Mouse (Mus musculus) intestine, embryonic 14.5 days (tissue): ENCODE data around the gene Mrps12. TPM values are rescaled to one million over a fixed set of nuclear protein-coding genes. Genes with fewer than 3 reads are reported as not detected.

Source experiments
- ATAC-seq: fragments of 200-750 bp; cut with Nextera tagmentation; replicated peaks from 2 replicates; pipeline ENCODE4 v1.8.0; 2017; ENCODE audit warnings: low read depth, moderate number of reproducible peaks, moderate TSS enrichment, moderate library complexity; ENCODE audit not compliant: low FRiP score, low TSS enrichment
- DNase-seq: peaks from one replicate; pipeline ENCODE4 v3.0.0-alpha.2; 2018; ENCODE audit warnings: low spot score
- H3K27ac ChIP-seq: fragments of 300-500 bp; sonication (generic); 2 replicates; pipeline ENCODE4 v1.5.1; 2014; ENCODE audit warnings: low read depth, mild to moderate bottlenecking, control low read depth
- H3K27me3 ChIP-seq: fragments of 300-500 bp; sonication (generic); replicated peaks from 2 replicates; pipeline ENCODE4 v1.6.1; 2014; ENCODE audit warnings: low read length, control low read depth; ENCODE audit not compliant: control insufficient read depth, insufficient read depth
- H3K36me3 ChIP-seq: fragments of 300-500 bp; sonication (generic); 2 replicates; pipeline ENCODE4 v1.6.1; 2014; ENCODE audit warnings: low read length, control low read depth; ENCODE audit not compliant: control insufficient read depth, insufficient read depth
- H3K4me1 ChIP-seq: fragments of 300-500 bp; sonication (generic); replicated peaks from 2 replicates; pipeline ENCODE4 v1.6.1; 2014; ENCODE audit warnings: low read length, control low read depth, mixed read lengths; ENCODE audit not compliant: control insufficient read depth, insufficient read depth
- H3K4me2 ChIP-seq: fragments of 300-500 bp; sonication (generic); 2 replicates; pipeline ENCODE4 v1.6.1; 2014; ENCODE audit warnings: low read length
- H3K4me3 ChIP-seq: fragments of 300-500 bp; sonication (generic); 2 replicates; pipeline ENCODE4 v1.5.1; 2014; ENCODE audit warnings: low read depth, low read length, control low read depth, mixed read lengths
- H3K9ac ChIP-seq: fragments of 300-500 bp; sonication (generic); 2 replicates; pipeline ENCODE4 v1.6.1; 2014; ENCODE audit warnings: mild to moderate bottlenecking, low read length
- H3K9me3 ChIP-seq: fragments of 300-500 bp; sonication (generic); 2 replicates; pipeline ENCODE4 v1.6.1; 2016; ENCODE audit warnings: low read length, control low read depth; ENCODE audit not compliant: control insufficient read depth
- WGBS: fragments of 180-500 bp; shearing (Covaris S2); extraction: QIAGEN DNeasy Blood & Tissue Kit; methylation state at CpG from one replicate; pipeline ENCODE4 v1.1.7; 2014; 5-methylcytosine and 5-hydroxymethylcytosine counted together
- polyA plus RNA-seq: library from polyadenylated mRNA; unstranded; fragments of >200 nt; fragmentation: Nextera tagmentation; extraction: Ambion mirVana; gene quantifications from 2 replicates; pipeline ENCODE4 v1.2.1, GENCODE M21; 2014

The Mrps12 gene
- polyA plus RNA-seq, 1 experiment from 2014 or later = 152 TPM

DNA sequence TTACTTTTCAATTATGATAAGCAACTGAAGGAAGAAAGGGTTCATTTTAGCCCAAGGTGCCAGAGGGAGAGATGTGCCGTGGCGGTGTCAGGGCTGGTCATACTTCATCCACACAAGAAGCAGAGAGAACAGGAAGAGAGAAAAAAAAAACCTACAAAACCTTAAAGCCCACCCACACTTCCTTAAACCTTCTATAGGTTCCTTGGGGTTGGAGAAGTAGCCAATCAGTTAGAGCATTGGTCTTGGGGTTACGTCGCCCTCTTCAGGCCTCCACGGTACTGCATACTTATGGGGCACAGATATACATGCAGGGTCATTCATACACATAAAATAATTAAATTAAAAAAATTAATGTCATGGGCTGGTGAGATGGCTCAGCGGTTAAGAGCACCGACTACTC, 19.5 kb downstream of the Mrps12 start:
- Histone ChIP-seq H3K4me1 (0 out of 2 replicates have a peak, but pooled peaks cover 3% of the 10 kb centered on the region), H3K4me2 (no peak overlapping the region), H3K9me3 (0 out of 2 replicates have a peak, but pooled peaks cover 2% of the 10 kb centered on the region), H3K36me3 (0 out of 2 replicates have a peak, but pooled peaks cover 7% of the 10 kb centered on the region), H3K9ac (no peak overlapping the region), H3K27me3 (no peaks in the 10 kb centered on the region), H3K27ac (no peak overlapping the region), H3K4me3 (no peak overlapping the region)
- ATAC-seq (no peak), DNase-seq (no peak)
- whole genome bisulfite sequencing = 90% methylated on average over 7 of the region's 7 CpGs

DNA sequence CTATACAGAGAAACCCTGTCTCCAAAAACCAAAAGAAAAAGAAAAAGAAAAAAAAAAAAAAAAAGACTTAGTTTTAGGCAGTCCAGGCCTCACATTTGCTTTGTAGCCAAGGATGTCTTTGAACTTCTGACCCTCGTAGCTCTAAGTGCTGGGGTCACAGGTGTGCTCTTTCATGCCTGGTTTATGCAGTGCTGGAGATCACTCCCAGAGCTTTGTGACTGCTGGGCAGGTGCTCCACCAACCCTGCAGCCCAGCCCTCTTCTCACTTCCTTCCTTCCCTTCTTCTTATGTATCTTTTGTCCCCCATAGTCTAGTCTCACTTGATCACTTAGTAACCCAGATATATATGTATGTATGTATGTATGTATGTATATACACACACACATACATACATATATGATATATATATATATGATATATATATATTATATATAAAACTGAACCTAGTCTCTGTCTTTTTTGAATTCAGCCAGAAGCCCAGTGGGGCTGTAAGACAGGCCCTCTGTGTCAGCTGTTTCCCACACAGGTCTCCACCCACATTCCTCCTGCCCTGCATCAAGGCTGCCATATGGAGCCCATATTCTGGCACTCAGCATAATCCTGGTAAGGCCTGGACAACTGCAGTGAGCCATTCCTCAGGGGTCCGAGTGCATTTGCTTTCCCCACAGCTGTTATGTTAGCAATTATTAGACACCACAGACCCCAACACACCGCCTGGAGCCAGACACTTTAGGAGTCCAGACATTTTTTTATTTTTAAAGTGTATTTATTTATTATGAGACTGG, 20.7 kb downstream of the Mrps12 start:
- peaks cover 3% of the 10 kb centered on the region; the same call in 1 of the 2 replicates for H3K4me1 ChIP-seq
- WGBS = 74% methylated on average over 3 of the region's 3 CpGs
- no peak for ATAC-seq
- no peak for DNase-seq
- 0 out of 2 replicates have a peak, but pooled peaks cover 2% of the 10 kb centered on the region for H3K9me3 ChIP-seq
- no peaks in the 10 kb centered on the region for H3K27me3 ChIP-seq
- H3K4me3 ChIP-seq = no peak overlapping the region
- 0 out of 2 replicates have a peak, but pooled peaks cover 4% of the 10 kb centered on the region for H3K36me3 ChIP-seq
- H3K9ac ChIP-seq = no peak overlapping the region
- no peak overlapping the region for H3K4me2 ChIP-seq
- H3K27ac ChIP-seq = no peak overlapping the region

DNA sequence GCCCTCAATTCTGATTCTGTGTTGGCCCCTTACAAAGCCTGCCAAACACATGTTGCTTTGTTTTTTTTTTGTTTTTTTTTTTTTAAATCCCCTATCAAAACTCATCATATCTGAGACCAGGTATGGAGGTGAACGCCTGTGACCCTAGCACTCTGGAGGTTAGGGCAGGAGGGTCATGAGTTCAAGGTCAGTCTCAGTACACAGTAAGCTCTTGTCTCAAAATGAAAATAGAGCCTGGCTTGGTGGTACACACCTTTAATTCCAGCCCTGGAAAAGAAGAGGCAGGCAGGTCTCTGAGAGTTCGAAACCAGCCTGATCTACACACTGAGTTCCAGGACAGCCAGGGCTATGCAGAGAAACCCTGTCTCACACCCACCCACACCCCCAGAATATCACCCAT, 22.0 kb downstream of the Mrps12 start:
- Histone ChIP-seq H3K36me3 (0 out of 2 replicates have a peak, but pooled peaks cover 2% of the 10 kb centered on the region), H3K4me1 (peaks cover 3% of the 10 kb centered on the region; the same call in 1 of the 2 replicates)

DNA sequence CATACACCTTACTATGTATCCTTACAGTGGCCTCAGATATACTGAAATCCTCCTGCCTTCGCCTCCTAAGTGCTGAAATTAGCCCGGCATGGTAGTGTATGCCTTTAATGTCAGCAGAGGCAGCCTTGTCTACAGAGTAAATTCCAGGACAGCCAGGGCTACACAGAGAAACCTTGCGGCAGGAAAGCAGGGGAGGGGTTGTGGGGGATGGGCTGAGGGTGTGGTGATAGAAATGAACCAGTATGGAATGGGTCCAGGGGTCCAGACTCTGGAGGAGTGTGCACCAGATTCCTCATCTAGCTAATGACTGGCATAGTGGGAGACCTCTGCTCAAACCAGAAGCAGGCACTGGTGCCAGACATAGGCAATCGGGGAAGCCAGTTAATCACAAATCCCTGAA, 22.5 kb downstream of the Mrps12 start:
- 0 out of 2 replicates have a peak, but pooled peaks cover under 1% of the 10 kb centered on the region for H3K9me3 ChIP-seq
- H3K36me3 ChIP-seq = no peaks in the 10 kb centered on the region
- peaks cover 3% of the 10 kb centered on the region; the same call in 1 of the 2 replicates for H3K4me1 ChIP-seq
- WGBS = 40% methylated on average over 4 of the region's 4 CpGs
- no peak overlapping the region for H3K4me2 ChIP-seq
- ATAC-seq (no peak), DNase-seq (no peak)
- H3K4me3 ChIP-seq = no peak overlapping the region
- no peak overlapping the region for H3K27ac ChIP-seq
- H3K27me3 ChIP-seq = no peaks in the 10 kb centered on the region
- H3K9ac ChIP-seq = no peak overlapping the region

More for the DNA sequence above, 22.0 kb downstream of the Mrps12 start:
- H3K9me3 ChIP-seq = 0 out of 2 replicates have a peak, but pooled peaks cover 2% of the 10 kb centered on the region
- H3K27me3 ChIP-seq = no peaks in the 10 kb centered on the region
- ATAC-seq = no peak
- WGBS = 79% methylated on average over 2 of the region's 2 CpGs
- no peak overlapping the region for H3K4me3 ChIP-seq
- no peak for DNase-seq
- no peak overlapping the region for H3K9ac ChIP-seq
- H3K27ac ChIP-seq = no peak overlapping the region
- no peak overlapping the region for H3K4me2 ChIP-seq

DNA sequence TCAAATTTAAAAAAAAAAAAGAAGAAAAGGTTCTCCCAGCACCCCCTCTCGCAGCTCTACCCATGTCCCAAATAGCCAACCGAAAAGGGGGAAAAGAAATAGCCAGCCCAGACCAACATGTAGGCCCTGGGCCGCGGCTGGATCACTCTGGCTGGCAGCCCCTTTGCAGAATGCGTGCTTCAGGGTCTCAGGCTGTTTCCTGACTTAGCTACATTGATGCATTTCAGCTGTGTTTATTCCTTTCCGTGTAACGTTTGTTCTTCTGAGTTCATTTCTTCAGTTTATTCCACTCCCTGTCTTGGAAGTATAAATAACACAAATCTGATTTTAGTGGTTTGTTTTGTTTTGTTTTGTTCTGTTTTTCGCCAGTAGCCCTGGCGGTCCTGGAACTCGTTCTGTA, 23.9 kb downstream of the Mrps12 start:
- WGBS = 67% methylated on average over 10 of the region's 10 CpGs
- Histone ChIP-seq H3K4me1 (peaks cover 3% of the 10 kb centered on the region; the same call in 1 of the 2 replicates), H3K27me3 (no peaks in the 10 kb centered on the region), H3K9me3 (no peaks in the 10 kb centered on the region), H3K4me2 (no peak overlapping the region), H3K36me3 (no peaks in the 10 kb centered on the region), H3K27ac (no peak overlapping the region), H3K4me3 (no peak overlapping the region), H3K9ac (no peak overlapping the region)
- ATAC-seq (no peak), DNase-seq (no peak)

DNA sequence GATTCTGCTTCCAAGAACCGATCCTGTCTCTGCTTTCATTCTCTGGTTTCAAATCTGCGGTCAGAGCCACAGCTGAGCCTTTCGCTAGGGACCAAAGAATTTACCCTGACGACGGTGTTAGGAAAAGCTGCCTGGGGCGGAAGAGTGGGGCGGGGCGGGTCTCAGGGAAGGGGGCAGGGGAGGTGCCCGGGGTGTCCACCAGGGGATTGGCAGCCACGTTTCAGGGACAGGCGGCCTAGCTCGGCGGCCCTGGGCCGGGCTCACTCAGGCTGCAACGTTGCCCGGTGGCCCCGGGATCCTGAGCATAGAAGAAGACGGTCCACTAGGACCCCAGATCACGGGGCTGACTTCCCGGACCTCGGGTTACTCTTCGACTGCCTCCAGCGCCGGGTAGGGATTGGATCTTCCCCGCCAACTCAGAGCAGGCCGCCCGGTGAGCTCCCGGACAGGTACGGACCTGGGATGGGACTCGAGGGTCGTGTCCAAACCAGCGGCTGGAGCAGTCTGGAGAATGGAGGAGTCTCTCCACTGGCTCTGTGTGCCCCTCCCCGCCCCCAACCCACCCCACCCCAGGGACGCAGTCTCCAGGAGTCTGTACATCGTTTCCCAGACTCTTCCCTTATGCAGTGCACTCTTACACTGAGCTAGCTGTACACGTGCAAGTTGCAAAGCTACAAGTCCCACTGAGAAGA, 24.9 kb downstream of the Mrps12 start, which contains the start of gene Fbxo17:
Gene Fbxo17 (plus strand): TSS at position 215 of the 692 bp plus-strand sequence.
- Histone ChIP-seq H3K9ac (peak within 1 kb of the TSS; percentile 59), H3K4me2 (peak within 1 kb of the TSS; percentile 76), H3K27ac (peak within 1 kb of the TSS; percentile 54), H3K27me3 (no peaks in the 10 kb centered on the region), H3K4me3 (peak within 1 kb of the TSS; percentile 46), H3K4me1 (peaks cover 3% of the 10 kb centered on the region; the same call in 1 of the 2 replicates), H3K9me3 (no peaks in the 10 kb centered on the region), H3K36me3 (no peaks in the 10 kb centered on the region)
- peak; percentile 77 for ATAC-seq
- peak; percentile 81 for DNase-seq
- WGBS = 2% methylated on average over 35 of the region's 36 CpGs

DNA sequence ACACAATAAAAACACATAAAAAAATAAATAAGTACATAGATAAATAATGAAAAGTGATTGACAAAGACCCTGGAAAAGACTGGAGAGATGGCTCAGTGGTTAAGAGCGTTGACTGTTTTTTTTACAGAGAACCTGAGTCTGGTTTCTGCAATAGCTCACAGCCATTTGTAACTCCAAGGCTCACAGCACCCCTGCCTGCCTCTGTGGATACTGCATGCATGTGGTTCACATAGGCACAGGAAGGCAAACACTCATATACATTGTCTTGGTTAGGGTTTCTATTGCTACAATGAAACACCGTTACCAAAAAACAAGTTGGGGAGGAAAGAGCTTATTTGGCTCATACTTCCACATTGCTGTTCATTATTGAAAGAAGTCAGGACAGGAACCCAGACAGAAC, 26.0 kb downstream of the Mrps12 start:
- no peaks in the 10 kb centered on the region for H3K9me3 ChIP-seq
- no peak overlapping the region for H3K27ac ChIP-seq
- H3K4me2 ChIP-seq = no peak overlapping the region
- no peak overlapping the region for H3K9ac ChIP-seq
- ATAC-seq (no peak), DNase-seq (no peak)
- H3K4me1 ChIP-seq = peaks cover 4% of the 10 kb centered on the region; the same call in 1 of the 2 replicates
- H3K36me3 ChIP-seq = no peaks in the 10 kb centered on the region
- 92% methylated on average over 2 of the region's 2 CpGs for WGBS
- no peaks in the 10 kb centered on the region for H3K27me3 ChIP-seq
- H3K4me3 ChIP-seq = no peak overlapping the region

DNA sequence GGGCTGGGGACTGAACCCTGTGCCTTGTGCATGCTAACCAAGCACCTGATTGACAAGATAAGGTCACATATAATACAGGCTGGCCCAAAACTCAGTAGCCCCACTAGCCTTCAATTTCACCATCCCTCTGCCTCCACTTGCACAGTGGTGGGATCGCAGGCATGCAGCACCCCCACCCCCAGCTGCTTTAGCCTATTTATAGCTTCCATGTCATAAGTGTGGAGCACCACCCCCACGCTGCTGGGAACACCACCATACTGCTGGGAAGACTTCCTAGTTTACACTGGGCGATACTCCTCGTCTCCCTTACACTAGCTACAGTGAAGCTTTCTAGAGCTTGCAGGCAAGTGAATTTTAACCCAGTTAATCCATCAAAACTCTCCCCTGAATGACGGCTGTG, 27.0 kb downstream of the Mrps12 start:
- H3K27ac ChIP-seq = no peak overlapping the region
- DNase-seq (no peak), ATAC-seq (no peak)
- H3K36me3 ChIP-seq = no peaks in the 10 kb centered on the region
- no peak overlapping the region for H3K9ac ChIP-seq
- no peaks in the 10 kb centered on the region for H3K27me3 ChIP-seq
- no peak overlapping the region for H3K4me3 ChIP-seq
- H3K4me2 ChIP-seq = no peak overlapping the region
- peaks cover 8% of the 10 kb centered on the region; the same call in 1 of the 2 replicates for H3K4me1 ChIP-seq
- WGBS = 71% methylated on average over 5 of the region's 5 CpGs
- no peaks in the 10 kb centered on the region for H3K9me3 ChIP-seq
